Mouse (Mus musculus) neural tube, embryonic 13.5 days (tissue): ENCODE measurements around the gene 1600012H06Rik. TPM values are rescaled to one million over a fixed set of nuclear protein-coding genes. Genes with fewer than 3 reads are reported as not detected.
"Not testable (repeated sequence)": the region's sequence is repeated elsewhere in the genome, so short reads cannot be mapped to it uniquely, and the experiment has no call there.

ENCODE experiments used
- ATAC-seq: fragments of 200-750 bp; cut with Nextera tagmentation; 2 replicates; pipeline ENCODE4 v1.8.0; 2017; ENCODE audit warnings: low read depth, mild to moderate bottlenecking, moderate TSS enrichment, moderate library complexity
- H3K27ac ChIP-seq: fragments of 300-500 bp; sonication (generic); replicated peaks from 2 replicates; pipeline ENCODE4 v1.5.1; 2015; ENCODE audit warnings: moderate library complexity, mild to moderate bottlenecking, inconsistent platforms
- H3K27me3 ChIP-seq: fragments of 300-500 bp; sonication (generic); 2 replicates; pipeline ENCODE4 v1.6.1; 2015; ENCODE audit warnings: mild to moderate bottlenecking, inconsistent platforms
- H3K36me3 ChIP-seq: fragments of 300-500 bp; sonication (generic); 2 replicates; pipeline ENCODE4 v1.6.1; 2015; ENCODE audit warnings: mild to moderate bottlenecking, inconsistent platforms
- H3K4me1 ChIP-seq: fragments of 300-500 bp; sonication (generic); replicated peaks from 2 replicates; pipeline ENCODE4 v1.6.1; 2015; ENCODE audit warnings: inconsistent platforms
- H3K4me2 ChIP-seq: fragments of 300-500 bp; sonication (generic); 2 replicates; pipeline ENCODE4 v1.6.1; 2015; ENCODE audit warnings: inconsistent platforms, mild to moderate bottlenecking, moderate library complexity
- H3K4me3 ChIP-seq: fragments of 300-500 bp; sonication (generic); 2 replicates; pipeline ENCODE4 v1.5.1; 2015; ENCODE audit warnings: mild to moderate bottlenecking, inconsistent platforms
- H3K9ac ChIP-seq: fragments of 300-500 bp; sonication (generic); 2 replicates; pipeline ENCODE4 v1.6.1; 2015; ENCODE audit warnings: moderate library complexity, mild to moderate bottlenecking, inconsistent platforms
- H3K9me3 ChIP-seq: fragments of 300-500 bp; sonication (generic); 2 replicates; pipeline ENCODE4 v1.6.1; 2016; ENCODE audit warnings: inconsistent platforms
- WGBS: fragments of 180-500 bp; shearing (Covaris S2); methylation state at CpG from one replicate; pipeline ENCODE4 v1.1.7; 2015; 5-methylcytosine and 5-hydroxymethylcytosine counted together
- polyA plus RNA-seq: library from polyadenylated mRNA; unstranded; fragments of >200 nt; fragmentation: Nextera tagmentation; extraction: Ambion mirVana; gene quantifications from 2 replicates; pipeline ENCODE4 v1.2.1, GENCODE M21; 2015

The 1600012H06Rik gene
- polyA plus RNA-seq, 1 experiment from 2014 or later: 30.2 TPM

DNA sequence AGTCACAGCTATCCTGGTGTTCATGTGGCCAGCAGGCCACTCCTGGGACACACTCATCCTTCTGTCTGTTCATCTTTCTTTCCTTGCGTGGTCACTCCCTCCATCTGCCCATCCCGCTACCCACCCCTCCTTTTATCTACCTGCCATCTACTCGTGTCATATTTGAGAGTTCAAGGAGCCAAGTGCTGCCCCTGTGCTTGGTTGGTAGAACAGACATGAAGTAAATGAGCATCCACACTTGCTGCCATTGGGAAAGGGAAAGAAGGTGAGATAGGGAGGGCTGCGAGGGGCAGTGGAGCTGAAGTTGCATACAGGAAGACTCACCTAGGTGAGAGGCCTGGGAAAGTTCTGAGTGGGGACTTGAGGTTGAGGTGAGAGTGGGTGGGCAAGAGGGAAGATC is 28.6 kb upstream of the 1600012H06Rik start:
- Histone ChIP-seq H3K27ac (no peak overlapping the region), H3K36me3 (no peaks in the 10 kb centered on the region), H3K4me1 (no peaks in the 10 kb centered on the region), H3K4me3 (no peak overlapping the region), H3K9ac (no peak overlapping the region), H3K9me3 (no peaks in the 10 kb centered on the region), H3K27me3 (no peaks in the 10 kb centered on the region), H3K4me2 (no peak overlapping the region)
- ATAC-seq: no peak
- 87% methylated on average over 4 of the region's 4 CpGs for WGBS

DNA sequence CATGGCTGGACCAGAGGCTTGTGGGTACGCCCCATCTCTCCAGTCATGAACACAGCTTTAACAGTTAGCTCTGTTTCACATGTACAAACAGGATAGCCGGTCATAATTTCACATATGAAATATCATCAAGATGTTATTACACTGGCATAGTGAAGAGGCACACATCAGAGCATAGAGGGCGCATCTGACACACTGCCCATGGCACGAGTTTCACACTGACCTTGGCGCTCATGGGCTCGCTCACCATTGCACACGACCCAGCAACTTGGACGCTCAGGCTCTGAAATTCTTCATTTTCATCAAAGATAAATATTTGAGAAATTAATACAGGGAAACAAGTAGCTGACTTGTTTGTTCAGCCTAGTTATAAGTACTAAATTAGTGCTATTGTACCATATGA is 25.1 kb upstream of the 1600012H06Rik start:
- Histone ChIP-seq H3K4me1 (no peaks in the 10 kb centered on the region), H3K27ac (no peak overlapping the region), H3K27me3 (no peaks in the 10 kb centered on the region), H3K4me2 (no peak overlapping the region), H3K9ac (no peak overlapping the region), H3K4me3 (no peak overlapping the region), H3K36me3 (no peaks in the 10 kb centered on the region), H3K9me3 (no peaks in the 10 kb centered on the region)
- 92% methylated on average over 8 of the region's 8 CpGs for WGBS
- no peak for ATAC-seq

DNA sequence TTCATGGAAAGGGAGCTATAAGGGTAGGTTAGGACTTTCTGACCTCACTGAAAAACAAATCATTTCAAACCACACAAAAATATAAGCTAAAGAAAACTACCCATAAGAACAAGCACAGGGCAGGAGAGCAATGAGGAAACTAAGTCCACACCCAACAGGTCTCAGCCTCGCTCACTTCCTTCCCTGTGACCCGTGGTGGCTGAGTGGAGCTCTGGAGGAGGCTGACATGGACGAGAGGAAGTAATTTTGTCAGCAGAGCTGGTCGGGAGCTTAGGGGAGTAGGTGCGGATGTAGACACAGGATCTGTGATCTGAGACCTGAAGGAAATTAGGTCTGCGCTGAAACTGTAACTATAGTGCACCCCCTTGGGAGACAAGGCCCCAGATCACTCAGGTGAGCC is 21.4 kb upstream of the 1600012H06Rik start:
- H3K27ac ChIP-seq: no peak overlapping the region
- no peak for ATAC-seq
- H3K36me3 ChIP-seq: no peaks in the 10 kb centered on the region
- H3K9me3 ChIP-seq: no peaks in the 10 kb centered on the region
- no peaks in the 10 kb centered on the region for H3K4me1 ChIP-seq
- no peak overlapping the region for H3K4me3 ChIP-seq
- no peak overlapping the region for H3K4me2 ChIP-seq
- H3K27me3 ChIP-seq: no peaks in the 10 kb centered on the region
- WGBS: 74% methylated on average over 6 of the region's 6 CpGs
- H3K9ac ChIP-seq: no peak overlapping the region

DNA sequence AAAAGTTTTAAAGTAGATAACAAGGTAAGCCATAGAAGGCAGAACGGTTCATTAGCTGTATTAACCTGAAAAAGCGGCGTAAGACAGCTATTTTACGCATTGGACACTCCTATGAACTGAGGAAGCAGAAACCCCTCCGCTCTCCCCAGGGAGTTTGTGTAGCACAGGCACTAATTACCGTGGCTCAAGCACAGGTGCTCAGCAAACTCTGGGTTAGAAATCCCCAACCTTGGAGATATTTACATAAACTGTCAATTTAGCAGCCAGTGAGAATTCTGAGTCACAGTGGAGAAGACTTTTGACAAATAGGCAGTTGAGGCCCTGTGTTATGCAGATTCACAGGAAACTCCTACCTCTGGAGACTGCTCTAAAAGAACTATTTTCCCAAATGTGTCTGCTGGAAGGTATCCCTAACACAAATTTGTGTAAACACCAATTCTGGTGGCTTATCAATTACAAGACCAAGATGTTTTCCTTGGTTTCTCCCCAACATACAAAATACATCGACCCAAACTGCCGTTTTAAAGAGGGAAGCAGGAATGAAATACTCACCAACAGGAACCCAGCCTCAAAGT is 15.3 kb upstream of the 1600012H06Rik start:
- no peak overlapping the region for H3K9ac ChIP-seq
- no peaks in the 10 kb centered on the region for H3K36me3 ChIP-seq
- H3K9me3 ChIP-seq: no peaks in the 10 kb centered on the region
- no peak overlapping the region for H3K27ac ChIP-seq
- H3K4me3 ChIP-seq: no peak overlapping the region
- H3K27me3 ChIP-seq: no peaks in the 10 kb centered on the region
- no peak overlapping the region for H3K4me2 ChIP-seq
- H3K4me1 ChIP-seq: no peaks in the 10 kb centered on the region
- 83% methylated on average over 8 of the region's 8 CpGs for WGBS
- ATAC-seq: no peak

DNA sequence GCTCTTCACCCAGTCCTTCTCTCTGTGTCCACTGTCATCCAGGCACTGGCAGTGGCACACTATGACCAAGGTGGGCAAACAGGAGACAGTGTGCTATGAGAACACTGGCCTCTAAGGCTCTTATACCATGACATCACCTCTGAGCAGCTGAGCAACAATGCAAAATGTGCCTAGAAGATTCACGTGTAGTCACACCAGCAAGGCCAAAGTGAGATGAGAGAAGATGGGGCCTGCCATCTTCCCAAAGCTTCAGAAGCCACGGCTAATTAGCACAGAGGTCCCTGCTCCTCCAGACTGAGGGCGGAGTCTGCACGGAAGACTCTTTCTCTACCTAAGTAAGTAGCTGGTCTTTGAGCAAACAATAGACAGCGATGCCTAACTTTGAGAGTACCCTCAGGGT is 14.4 kb upstream of the 1600012H06Rik start:
- Histone ChIP-seq H3K4me2 (no peak overlapping the region), H3K36me3 (no peaks in the 10 kb centered on the region), H3K4me3 (no peak overlapping the region), H3K27me3 (no peaks in the 10 kb centered on the region), H3K9me3 (no peaks in the 10 kb centered on the region), H3K4me1 (no peaks in the 10 kb centered on the region), H3K27ac (no peak overlapping the region), H3K9ac (no peak overlapping the region)
- ATAC-seq: no peak
- WGBS: 70% methylated on average over 5 of the region's 5 CpGs

DNA sequence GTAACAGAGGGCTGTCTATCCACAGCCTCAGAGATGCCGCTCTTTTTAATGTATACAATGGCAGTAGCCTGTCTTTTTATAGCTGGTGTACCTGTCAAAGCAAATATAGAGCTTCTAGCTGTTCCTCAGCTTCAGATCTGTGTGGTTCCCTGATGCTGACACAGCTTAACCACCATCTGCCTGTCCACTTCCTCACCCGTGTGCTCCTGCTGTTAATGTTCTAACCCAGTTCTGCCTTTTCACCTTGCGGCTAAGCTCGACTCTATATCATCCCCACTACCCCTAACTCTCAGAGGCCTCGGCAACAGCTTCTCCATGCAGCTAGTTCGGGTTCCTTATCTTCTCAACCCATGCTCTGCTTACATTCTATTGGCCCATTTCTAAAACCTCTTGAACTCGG is 12.3 kb upstream of the 1600012H06Rik start:
- H3K4me1 ChIP-seq: no peaks in the 10 kb centered on the region
- H3K4me2 ChIP-seq: no peak overlapping the region
- ATAC-seq: no peak
- no peaks in the 10 kb centered on the region for H3K27me3 ChIP-seq
- no peak overlapping the region for H3K4me3 ChIP-seq
- WGBS: 87% methylated on average over 7 of the region's 7 CpGs
- H3K27ac ChIP-seq: no peak overlapping the region
- H3K9me3 ChIP-seq: no peaks in the 10 kb centered on the region
- no peaks in the 10 kb centered on the region for H3K36me3 ChIP-seq
- H3K9ac ChIP-seq: no peak overlapping the region

DNA sequence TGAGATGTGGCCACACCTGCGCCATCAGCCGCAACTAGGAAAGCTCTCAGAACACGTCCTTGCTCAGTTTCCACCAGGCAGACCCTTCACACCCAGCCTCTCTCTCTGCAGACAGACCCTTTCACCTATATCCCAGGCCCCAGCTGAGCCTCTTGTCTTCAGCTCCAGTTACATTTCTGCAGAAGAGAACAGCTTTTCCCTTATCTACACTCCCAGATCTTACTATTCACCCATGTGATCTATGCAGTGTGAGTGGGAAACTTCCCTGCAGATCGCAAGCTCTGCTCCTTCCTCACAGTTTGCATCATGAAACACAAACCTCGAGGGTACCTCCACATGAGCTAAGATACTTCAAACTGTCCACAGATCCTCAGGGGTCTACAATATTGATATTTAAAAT is 11.5 kb upstream of the 1600012H06Rik start:
- Histone ChIP-seq H3K4me1 (no peaks in the 10 kb centered on the region), H3K36me3 (no peaks in the 10 kb centered on the region), H3K4me3 (no peak overlapping the region), H3K9ac (no peak overlapping the region), H3K4me2 (no peak overlapping the region), H3K27ac (no peak overlapping the region), H3K9me3 (no peaks in the 10 kb centered on the region), H3K27me3 (no peaks in the 10 kb centered on the region)
- no peak for ATAC-seq
- WGBS: 91% methylated on average over 5 of the region's 5 CpGs

DNA sequence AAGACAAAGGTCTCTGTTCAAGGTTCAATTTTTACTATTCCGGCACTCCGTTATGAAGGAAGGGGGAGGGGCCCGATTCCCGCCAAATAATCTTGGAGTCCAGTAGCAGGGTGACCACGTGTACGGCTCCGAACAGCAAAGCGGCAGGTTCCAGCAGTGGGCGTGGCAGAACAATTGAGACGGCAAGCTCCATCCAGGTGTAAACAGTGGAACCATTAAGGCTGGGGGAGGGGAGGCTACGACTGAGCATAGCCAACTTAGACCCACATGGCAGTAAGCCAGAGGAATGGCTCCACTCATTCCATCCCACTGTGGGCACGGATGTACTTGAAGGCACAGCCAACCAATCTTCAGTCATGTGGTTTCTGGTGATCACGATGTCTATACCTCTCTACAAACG is 7.7 kb upstream of the 1600012H06Rik start:
- not testable (repeated sequence) for H3K9me3 ChIP-seq, ATAC-seq, H3K27ac ChIP-seq, H3K9ac ChIP-seq, H3K27me3 ChIP-seq, H3K4me3 ChIP-seq, H3K4me1 ChIP-seq, H3K4me2 ChIP-seq, H3K36me3 ChIP-seq
- WGBS: 85% methylated on average over 14 of the region's 14 CpGs

DNA sequence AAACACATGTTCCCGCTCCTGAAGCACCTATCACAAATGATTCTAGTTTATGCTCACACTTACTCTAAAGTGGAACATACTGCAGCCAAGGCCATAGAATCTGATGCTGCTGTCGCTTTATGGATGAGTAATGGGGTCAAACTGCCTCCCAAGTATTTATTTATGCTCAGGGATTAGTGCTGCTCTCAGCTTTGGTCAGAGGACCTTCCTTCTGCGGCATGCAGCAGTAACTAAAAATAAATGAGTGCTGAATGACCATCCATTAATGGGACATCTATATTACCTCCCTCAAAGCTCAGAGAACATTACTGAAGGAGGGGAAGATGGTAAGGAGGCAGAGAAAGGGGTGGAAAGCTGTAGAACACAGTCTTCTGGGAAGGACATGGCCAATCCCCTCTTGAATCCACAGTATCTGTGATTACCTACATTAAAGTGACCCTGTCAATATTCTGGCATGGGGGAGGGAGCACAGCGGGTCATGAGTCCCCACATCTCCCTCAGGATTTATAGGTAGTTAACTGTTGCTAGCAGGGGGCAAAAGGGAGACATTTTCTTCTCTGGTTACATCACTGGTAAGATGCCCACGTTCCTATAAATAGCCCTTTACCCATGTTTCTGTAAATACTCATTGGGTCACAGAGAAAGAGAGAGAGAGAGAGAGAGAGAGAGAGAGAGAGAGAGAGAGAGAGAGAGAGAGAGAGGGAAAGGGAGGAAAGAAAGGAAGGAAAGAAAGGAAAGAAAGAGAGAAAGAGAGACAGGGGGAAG is 7.0 kb upstream of the 1600012H06Rik start:
- no peak overlapping the region for H3K4me3 ChIP-seq
- H3K4me1 ChIP-seq: no peaks in the 10 kb centered on the region
- ATAC-seq: no peak
- H3K9ac ChIP-seq: no peak overlapping the region
- no peak overlapping the region for H3K27ac ChIP-seq
- H3K4me2 ChIP-seq: no peak overlapping the region
- H3K9me3 ChIP-seq: no peaks in the 10 kb centered on the region
- no peaks in the 10 kb centered on the region for H3K27me3 ChIP-seq
- H3K36me3 ChIP-seq: no peaks in the 10 kb centered on the region
- WGBS: 77% methylated on average over 5 of the region's 5 CpGs

DNA sequence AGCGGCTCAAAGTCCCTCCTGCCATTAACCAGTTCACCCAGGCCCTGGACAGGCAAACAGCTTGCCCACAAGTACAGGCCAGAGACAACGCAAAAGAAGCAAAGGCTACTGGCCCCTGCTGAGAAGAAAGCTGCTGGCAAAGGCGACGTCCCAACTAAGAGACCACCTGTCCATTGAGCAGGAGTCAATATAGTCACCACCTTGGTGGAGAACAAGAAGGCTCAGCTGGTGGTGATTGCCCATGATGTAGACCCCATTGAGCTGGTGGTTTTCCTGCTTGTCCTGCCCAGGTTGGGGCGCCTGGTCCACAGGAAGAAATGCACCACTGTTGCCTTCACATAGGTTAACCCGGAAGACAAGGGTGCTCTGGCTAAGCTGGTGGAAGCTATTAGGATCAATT is 803 bp upstream of the 1600012H06Rik start:
- Histone ChIP-seq H3K4me2 (peak overlapping the region; percentile 97), H3K36me3 (peaks cover 17% of the 10 kb centered on the region), H3K9ac (peak overlapping the region; percentile 90), H3K4me3 (peak overlapping the region; percentile 70), H3K4me1 (peaks cover 28% of the 10 kb centered on the region)
- H3K9me3 ChIP-seq, H3K27me3 ChIP-seq, H3K27ac ChIP-seq, ATAC-seq: not testable (repeated sequence)
- WGBS: 68% methylated on average over 6 of the region's 6 CpGs

DNA sequence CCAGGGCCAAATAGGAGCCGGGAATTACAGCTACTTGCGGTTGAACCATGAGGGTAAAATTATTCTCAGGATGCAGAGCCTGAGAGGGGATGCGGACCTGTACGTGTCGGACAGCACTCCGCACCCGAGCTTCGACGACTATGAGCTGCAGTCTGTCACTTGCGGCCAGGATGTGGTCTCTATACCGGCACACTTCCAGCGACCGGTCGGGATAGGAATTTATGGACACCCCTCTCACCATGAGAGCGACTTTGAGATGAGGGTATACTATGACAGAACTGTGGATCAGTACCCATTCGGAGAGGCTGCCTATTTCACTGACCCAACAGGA is 710 bp downstream of the 1600012H06Rik start:
- Histone ChIP-seq H3K4me1 (peaks cover 28% of the 10 kb centered on the region), H3K4me2 (peak overlapping the region; percentile 97), H3K4me3 (peak overlapping the region; percentile 70), H3K27me3 (no peaks in the 10 kb centered on the region), H3K27ac (peak overlapping the region; percentile 88; the same call in 1 of the 2 replicates), H3K9ac (peak overlapping the region; percentile 90), H3K36me3 (peaks cover 22% of the 10 kb centered on the region), H3K9me3 (no peaks in the 10 kb centered on the region)
- 12% methylated on average over 16 of the region's 16 CpGs for WGBS
- peak; percentile 16 for ATAC-seq

DNA sequence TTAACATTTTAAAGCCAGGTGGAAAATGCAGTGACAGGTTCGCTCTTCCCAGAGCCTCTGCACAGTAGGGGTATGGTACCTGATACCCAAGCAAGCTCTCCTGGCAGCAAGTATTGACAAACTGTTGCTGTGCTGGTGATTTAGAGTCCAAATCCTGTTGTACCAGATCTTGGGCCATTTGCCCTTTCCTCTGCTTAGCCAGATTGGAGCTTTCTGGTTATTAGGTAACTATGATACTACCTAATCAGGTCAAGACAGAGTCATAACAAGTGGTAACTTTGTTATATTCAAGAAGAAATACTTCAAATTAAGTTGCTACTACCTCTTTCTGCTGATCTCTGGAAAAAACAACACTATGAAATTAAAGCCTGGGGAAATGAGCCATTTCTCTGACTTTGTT is 1.6 kb downstream of the 1600012H06Rik start:
- H3K4me2 ChIP-seq: peak overlapping the region; percentile 97
- H3K4me3 ChIP-seq: peak overlapping the region; percentile 70; the same call in 1 of the 2 replicates
- WGBS: 92% methylated on average over 1 of the region's 1 CpGs
- H3K27ac ChIP-seq: no peak overlapping the region
- H3K4me1 ChIP-seq: peaks cover 28% of the 10 kb centered on the region
- ATAC-seq: no peak
- H3K9ac ChIP-seq: no peak overlapping the region
- no peaks in the 10 kb centered on the region for H3K27me3 ChIP-seq
- H3K9me3 ChIP-seq: no peaks in the 10 kb centered on the region
- H3K36me3 ChIP-seq: peaks cover 29% of the 10 kb centered on the region
